Mouse (Mus musculus) liver (tissue): ENCODE results near the gene Cpz.

Experiments used
- DNase-seq: peaks from one replicate; pipeline ENCODE4 v3.0.0-alpha.2; 2020; ENCODE audit warnings: mixed read lengths

Gene Cpz

DNA sequence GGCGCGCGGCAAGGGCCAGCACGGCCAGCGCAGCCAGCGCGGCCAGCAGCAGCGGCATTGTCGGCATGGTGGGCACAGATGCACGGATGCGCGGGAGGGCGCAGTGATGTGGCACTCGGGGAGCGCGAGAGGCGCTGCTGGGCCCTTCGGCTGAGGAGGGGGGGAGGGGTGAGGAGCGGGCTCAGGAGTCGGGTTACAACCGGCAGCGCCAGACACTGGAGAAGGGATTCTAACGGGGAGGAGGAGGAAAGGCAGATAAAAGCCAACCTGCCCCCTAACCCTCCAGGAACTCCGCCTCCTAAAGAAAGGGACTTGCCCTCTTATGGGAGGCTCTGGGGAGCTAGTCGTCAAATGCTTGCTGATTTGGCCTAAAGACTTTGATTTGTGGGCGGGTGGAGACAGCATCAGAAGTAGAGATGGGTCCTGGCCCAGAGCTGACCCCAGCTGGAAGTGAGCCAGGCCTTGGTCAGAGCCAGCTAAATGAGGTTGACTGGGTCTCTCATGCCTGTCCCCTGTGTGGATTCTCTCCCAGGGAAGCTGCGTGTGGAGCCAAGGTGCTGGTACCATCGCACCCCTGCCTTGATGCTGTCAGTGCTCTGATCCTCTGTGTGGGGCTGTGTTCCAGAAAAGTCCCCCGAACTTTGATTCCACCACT, at the start of gene Cpz:
Gene Cpz, minus strand, starts transcription at position 230 of the 655 bp plus-strand sequence.
- DNase-seq, result peak; percentile 70

GRCm38 (mm10) chr5:35574653-35575599, 49.4 kb upstream of the Cpz start, which contains the start of gene Trmt44:
Trmt44 (minus strand) TSS chr5:35575070.
- peak; percentile 87 for DNase-seq

GRCm38 (mm10) chr5:35571546-35571945, 46.0 kb upstream of the Cpz start:
- DNase-seq, result no peak

DNA sequence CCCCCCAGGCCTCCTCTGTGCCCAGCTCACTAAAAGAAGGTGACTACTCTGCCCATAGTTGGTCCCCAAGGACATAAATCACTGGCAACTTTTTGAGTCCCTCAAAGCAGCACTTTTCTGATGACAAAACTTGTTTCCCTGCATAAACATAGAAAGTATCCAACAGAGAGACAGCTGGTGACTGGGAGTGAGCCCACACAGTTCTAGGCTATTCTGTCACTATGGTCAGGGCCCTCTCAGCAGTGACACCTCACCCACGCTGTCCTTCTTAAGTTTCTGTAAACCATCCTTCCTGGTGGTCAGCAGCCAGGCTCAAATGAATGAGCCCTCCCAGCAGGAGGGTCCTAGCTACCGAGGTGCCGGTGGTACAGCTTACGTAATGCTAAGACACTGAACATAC, 41.1 kb upstream of the Cpz start:
- DNase-seq, result no peak

- no peak for DNase-seq
Observed at GRCm38 (mm10) chr5:35565217-35565616, 39.7 kb upstream of the Cpz start.

DNA sequence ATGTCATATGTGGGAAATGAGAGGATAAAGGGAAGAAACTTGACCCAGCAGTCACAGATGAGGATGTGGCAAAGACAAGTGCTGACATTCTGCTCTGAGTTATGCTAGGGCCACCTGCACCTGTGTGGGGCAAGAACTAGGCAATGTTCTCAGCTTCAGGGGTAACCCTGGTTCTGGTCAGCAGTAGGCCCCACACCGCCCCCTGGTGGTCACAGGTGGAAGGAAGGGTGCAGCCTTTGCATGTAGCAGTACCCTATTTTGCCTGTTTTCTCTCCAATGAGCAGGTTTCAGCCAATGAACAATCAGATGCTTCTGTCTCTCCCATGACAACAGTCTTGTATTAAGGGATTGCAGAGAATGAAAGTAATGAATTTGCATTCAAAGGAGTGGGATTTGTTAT, 38.0 kb upstream of the Cpz start:
- DNase-seq, result peak; percentile 81

DNA sequence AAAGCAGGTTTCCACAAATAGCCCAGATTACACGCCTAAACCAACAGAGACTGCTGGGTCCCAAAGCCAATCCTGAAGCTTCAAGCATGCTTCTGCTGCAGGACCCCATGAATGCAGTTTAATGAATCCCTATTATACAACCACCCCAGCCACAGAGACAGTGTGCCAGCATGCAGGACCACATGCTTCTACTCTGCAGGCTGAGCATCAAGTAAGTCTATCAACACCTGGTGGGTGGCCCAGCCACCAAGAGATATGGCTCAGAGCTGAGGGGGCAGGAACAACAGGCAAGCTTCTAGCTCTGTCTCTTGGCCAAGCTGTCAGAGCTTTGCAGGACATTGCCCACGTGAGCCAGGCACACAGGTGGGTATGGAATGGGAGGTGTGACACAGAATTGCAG, 37.1 kb upstream of the Cpz start:
- DNase-seq, result no peak

DNA sequence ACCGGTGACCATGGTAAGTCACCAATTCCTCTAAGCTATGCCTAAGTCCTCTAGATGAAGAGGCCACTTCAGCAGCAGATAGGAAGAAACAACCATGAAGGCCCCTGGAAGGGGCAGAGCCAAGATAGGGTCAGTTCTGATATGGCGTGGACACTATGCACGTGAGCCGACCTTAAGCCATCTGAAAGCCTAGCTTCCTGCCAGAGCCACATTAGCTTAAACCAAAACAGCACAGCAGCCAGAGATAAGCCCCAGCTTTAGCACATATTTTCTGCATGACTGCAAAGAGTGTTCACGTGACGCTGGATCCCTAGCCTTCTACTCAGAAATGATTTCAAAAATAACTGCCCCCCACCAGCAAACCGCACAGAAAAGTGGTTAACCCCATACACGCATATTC, 33.9 kb upstream of the Cpz start:
- DNase-seq, result no peak

DNA sequence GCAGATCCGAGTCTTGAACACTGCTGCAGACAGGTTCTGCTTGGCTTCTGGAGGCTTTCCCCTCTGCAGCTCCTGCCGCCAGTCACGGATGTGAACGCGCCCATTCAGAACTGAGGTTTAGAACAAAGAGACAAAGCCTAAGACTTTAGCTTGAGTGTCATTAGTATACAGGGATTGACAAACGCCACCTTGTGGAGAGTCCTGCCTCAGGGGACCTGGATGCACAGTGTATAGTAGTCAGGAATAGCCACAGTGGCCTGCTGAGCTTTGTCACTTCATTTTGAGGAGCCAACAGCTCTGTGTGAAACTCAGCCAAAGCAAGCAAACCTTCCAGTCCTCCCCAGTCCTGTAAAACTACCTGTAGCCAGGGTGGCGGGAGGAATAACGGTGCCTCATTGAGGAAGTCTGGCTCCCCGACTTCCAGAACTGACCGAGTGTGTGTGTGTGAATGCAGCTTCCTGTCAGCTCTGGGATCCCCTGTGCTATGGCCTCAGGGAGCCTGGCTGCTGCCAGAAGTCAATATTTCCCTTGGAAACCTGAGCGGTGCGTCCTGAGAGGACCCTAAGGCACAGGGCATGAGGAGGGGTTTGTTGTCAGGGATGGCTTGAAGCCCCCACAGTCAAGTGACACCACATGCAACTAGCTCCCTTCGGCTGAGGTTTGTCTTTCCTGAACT, 32.6 kb upstream of the Cpz start:
- no peak for DNase-seq

GRCm38 (mm10) chr5:35556393-35556792, 30.9 kb upstream of the Cpz start:
- no peak for DNase-seq

- no peak for DNase-seq
Observed at GRCm38 (mm10) chr5:35552838-35553539, 27.5 kb upstream of the Cpz start.

DNA sequence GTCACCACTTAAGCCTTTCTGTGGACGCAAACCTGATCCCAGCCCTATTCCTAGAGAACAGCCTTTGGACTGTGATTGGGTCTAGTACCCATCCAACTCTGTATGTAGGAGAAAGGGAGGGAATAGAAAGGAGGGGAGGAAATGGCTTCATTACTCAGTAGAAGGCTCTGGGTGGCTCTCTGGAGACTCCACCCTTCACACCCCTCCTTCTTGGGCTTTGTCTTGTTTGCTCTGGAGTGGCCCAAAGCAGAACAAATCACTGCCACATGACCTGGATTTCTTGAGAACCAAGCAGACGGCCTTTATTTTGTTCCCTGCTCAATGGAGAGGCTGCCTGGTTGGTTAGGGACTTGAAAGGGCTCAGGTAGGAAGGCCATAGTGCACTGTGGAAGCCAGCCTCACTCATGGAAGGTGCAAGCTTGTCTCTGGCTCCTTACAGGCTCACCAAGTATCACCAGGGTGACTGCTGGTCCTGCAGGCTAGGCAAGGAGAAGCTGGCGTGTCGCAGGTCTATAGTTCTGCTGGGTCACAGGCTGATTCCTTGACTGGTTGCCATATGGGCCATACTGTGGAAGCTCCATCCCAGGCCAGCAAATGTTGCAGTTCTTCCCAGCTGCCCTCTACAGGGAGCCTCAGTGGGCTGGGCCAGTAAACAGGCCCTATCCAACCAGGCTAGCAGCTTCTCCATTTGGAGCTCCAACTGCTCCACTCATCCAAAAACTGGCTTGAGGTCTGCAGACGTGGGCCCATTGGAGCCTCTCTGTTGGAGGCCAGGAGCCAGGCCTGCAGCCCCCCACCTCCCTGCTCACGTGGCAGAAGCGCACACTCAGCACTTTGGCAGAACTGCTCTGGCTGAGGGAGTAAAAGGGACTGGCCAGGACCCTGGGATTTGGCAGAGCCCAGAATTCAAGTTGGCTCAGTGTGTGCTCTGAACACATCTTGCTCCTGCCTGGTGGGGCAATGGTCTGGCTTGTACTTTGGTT, 26.6 kb upstream of the Cpz start:
- no peak for DNase-seq

GRCm38 (mm10) chr5:35546127-35546526, 20.6 kb upstream of the Cpz start:
- DNase-seq, result no peak

GRCm38 (mm10) chr5:35541059-35541790, 15.7 kb upstream of the Cpz start:
- no peak for DNase-seq

DNA sequence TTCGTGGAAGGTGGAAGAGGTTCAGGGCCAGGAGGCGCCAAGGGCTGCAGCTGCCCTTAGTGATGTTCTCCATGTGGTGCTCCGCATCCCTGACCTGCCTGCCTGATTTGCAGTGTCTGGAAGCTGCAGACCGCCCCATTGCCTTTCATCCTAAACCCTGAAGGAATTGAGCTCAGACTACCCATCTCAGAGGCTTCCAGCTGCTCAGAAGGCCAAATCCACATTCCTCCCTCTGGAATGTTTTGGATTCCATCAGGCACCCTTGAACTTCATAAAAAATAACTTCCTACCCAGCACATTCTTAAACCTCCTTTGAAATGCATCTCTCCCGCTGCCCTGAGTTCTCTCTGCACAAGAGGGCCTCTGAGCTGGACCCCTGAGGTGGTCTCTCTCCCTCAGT, 15.1 kb upstream of the Cpz start:
- no peak for DNase-seq

- DNase-seq, result no peak
Observed at GRCm38 (mm10) chr5:35539576-35539975, 14.1 kb upstream of the Cpz start.

- DNase-seq, result no peak
Observed at GRCm38 (mm10) chr5:35538022-35538421, 12.5 kb upstream of the Cpz start.

DNA sequence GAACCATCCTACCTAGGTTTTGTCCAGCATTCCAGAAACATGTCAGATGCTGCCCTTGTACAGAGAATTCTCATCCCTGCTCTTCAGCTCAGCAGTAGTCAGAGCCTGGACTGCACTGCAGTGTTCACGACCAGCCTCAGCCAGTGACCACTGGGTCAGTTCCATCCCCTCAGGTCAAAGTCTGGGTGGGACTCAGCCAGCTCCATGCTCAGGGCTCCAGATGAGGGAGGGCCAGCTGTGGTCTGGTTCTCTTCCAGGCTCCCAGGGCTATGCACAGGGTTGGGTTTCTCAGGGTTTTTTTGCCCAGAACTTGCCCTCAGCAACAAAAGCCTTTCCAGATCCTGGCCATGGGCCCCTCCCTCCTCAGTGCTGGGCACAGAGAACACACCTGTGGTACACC, 12.0 kb upstream of the Cpz start:
- no peak for DNase-seq

DNA sequence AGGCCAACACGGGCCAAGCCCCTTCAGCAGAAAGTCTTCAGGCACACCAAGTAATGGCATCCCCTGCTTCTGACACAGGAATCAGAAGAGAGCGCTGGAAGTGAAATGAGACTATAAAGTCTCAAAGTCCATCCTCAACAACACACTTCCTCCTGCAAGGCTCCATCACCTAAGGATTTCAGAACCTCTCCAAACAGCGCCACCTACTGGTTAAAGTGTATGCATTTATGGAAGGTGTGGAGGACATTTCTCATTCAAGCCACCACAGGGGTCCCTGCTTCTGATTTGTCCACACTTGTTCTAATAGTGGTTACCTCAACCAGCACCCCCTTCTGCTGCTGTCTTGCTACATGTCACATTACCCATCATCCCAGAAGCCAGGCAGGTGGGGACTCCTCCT, 10.8 kb upstream of the Cpz start:
- no peak for DNase-seq

DNA sequence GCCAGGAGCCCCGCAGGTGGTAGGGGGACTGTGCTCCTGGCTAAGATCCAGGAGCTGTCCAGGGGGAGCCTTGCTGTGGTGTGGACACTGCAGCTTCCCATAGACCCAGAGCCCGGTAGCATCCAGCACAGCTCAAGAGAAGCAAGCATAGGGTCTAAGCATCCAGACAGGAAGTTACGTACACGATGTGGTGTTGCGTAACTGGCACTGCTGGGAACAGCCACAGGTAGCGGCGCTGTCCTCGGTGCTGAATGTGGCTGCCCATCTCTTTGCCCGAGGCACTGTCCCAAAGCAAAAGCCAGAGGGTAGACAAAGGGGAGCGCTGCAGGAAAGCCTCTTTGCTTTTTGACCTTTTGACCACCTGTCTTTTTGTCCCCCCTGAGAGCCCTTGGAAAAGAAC, 6.1 kb upstream of the Cpz start:
- DNase-seq, result peak; percentile 56

- DNase-seq, result peak; percentile 57
Observed at GRCm38 (mm10) chr5:35530442-35530841, 4.9 kb upstream of the Cpz start.
